Mouse (Mus musculus): ENCODE results near the gene Recql. TPM values are rescaled to one million over a fixed set of nuclear protein-coding genes. Genes with fewer than 3 reads are reported as not detected.

Gene Recql
- polyA plus RNA-seq, 1 experiment from 2014 or later: 44.7 TPM

DNA sequence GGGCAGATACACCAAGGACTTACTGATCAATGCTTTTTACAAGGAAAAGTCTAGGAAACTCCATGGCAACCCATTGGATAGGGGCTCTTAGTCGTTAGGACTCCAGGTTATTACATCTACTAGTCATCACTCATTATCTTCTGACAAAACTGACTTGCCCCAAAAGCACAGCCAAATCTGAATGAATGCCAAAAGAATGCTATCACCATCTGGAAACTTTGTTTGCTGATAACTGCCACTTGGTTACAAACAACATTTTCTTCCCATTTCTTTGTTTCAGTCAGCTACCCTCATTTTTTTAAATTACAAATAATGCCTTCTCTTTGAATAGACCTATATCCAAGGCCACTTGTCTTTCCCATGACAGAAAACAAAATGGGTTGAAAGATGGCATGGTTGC lies 57.7 kb downstream of the Recql start:
- no peak overlapping the region for H3K27ac ChIP-seq (ENCODE audit: low read depth, low read length)
- DNase-seq (ENCODE audit: low spot score): no peak
- H3K27me3 ChIP-seq (ENCODE audit: control insufficient read depth, insufficient read depth, low read length): no peaks in the 10 kb centered on the region
- no peaks in the 10 kb centered on the region for H3K4me1 ChIP-seq (replicated peaks; ENCODE audit: control insufficient read depth, insufficient read depth, low read length)
- 74% methylated on average over 1 of the region's 1 CpGs for WGBS
- no peak for ATAC-seq (replicated peaks; ENCODE audit: low FRiP score)
- no peak overlapping the region for H3K9ac ChIP-seq (ENCODE audit: low read length)
- no peaks in the 10 kb centered on the region for H3K9me3 ChIP-seq (ENCODE audit: control insufficient read depth, low read length)
- no peak overlapping the region for H3K4me3 ChIP-seq (ENCODE audit: low read depth, low read length)
- H3K36me3 ChIP-seq (ENCODE audit: control insufficient read depth, insufficient read depth, low read length): no peaks in the 10 kb centered on the region
- H3K4me2 ChIP-seq (ENCODE audit: low read depth, low read length, severe bottlenecking): no peak overlapping the region

GRCm38 (mm10) chr6:142326598-142326997 lies 60.3 kb downstream of the Recql start:
- Histone ChIP-seq H3K27ac (ENCODE audit: low read depth, low read length) (no peak overlapping the region), H3K4me3 (ENCODE audit: low read depth, low read length) (no peak overlapping the region), H3K4me2 (ENCODE audit: low read depth, low read length, severe bottlenecking) (no peak overlapping the region), H3K27me3 (ENCODE audit: control insufficient read depth, insufficient read depth, low read length) (no peaks in the 10 kb centered on the region), H3K9me3 (ENCODE audit: control insufficient read depth, low read length) (no peaks in the 10 kb centered on the region), H3K4me1 (replicated peaks; ENCODE audit: control insufficient read depth, insufficient read depth, low read length) (no peaks in the 10 kb centered on the region), H3K9ac (ENCODE audit: low read length) (no peak overlapping the region), H3K36me3 (ENCODE audit: control insufficient read depth, insufficient read depth, low read length) (no peaks in the 10 kb centered on the region)
- DNase-seq (ENCODE audit: low spot score): no peak
- 89% methylated on average over 3 of the region's 3 CpGs for WGBS
- no peak for ATAC-seq (replicated peaks; ENCODE audit: low FRiP score)

GRCm38 (mm10) chr6:142322881-142323280 lies 64.0 kb downstream of the Recql start, which contains the start of gene Slco1a5:
Slco1a5 (minus strand) TSS chr6:142322981.
- 8% methylated on average over 4 of the region's 4 CpGs for WGBS
- Histone ChIP-seq H3K9me3 (ENCODE audit: control insufficient read depth, low read length) (no peaks in the 10 kb centered on the region), H3K4me1 (replicated peaks; ENCODE audit: control insufficient read depth, insufficient read depth, low read length) (no peaks in the 10 kb centered on the region), H3K4me2 (ENCODE audit: low read depth, low read length, severe bottlenecking) (no peak within 1 kb of the TSS), H3K36me3 (ENCODE audit: control insufficient read depth, insufficient read depth, low read length) (no peaks in the 10 kb centered on the region), H3K27ac (ENCODE audit: low read depth, low read length) (no peak within 1 kb of the TSS), H3K27me3 (ENCODE audit: control insufficient read depth, insufficient read depth, low read length) (no peaks in the 10 kb centered on the region), H3K9ac (ENCODE audit: low read length) (no peak within 1 kb of the TSS), H3K4me3 (ENCODE audit: low read depth, low read length) (no peak within 1 kb of the TSS)
- ATAC-seq (replicated peaks; ENCODE audit: low FRiP score) (no peak), DNase-seq (ENCODE audit: low spot score) (no peak)

GRCm38 (mm10) chr6:142317106-142317505 lies 69.8 kb downstream of the Recql start:
- DNase-seq (ENCODE audit: low spot score) (no peak), ATAC-seq (replicated peaks; ENCODE audit: low FRiP score) (no peak)
- H3K27me3 ChIP-seq (ENCODE audit: control insufficient read depth, insufficient read depth, low read length): no peaks in the 10 kb centered on the region
- no peak overlapping the region for H3K9ac ChIP-seq (ENCODE audit: low read length)
- no peaks in the 10 kb centered on the region for H3K36me3 ChIP-seq (ENCODE audit: control insufficient read depth, insufficient read depth, low read length)
- H3K4me1 ChIP-seq (replicated peaks; ENCODE audit: control insufficient read depth, insufficient read depth, low read length): no peaks in the 10 kb centered on the region
- no peak overlapping the region for H3K4me2 ChIP-seq (ENCODE audit: low read depth, low read length, severe bottlenecking)
- H3K27ac ChIP-seq (ENCODE audit: low read depth, low read length): no peak overlapping the region
- no peak overlapping the region for H3K4me3 ChIP-seq (ENCODE audit: low read depth, low read length)
- H3K9me3 ChIP-seq (ENCODE audit: control insufficient read depth, low read length): no peaks in the 10 kb centered on the region

DNA sequence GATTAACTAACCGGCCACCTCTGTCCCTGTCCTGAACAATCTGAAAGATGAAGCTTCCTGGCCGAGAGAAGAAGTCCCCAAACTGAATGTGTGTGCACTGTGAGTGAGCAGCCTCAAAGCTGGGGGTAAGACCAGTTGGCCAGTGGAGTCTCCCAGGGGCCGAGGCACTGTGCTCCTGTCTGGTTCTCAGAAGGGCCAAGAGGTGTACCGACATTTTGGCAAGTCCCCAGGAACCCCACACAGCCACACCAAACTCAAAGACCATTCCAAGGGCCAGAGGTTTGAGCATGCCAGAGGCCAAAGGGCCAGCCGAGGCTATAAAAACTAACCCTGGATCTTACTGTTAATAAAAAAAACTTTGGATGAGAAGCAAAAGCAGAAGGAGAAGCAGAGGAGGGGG lies 72.6 kb downstream of the Recql start:
- Histone ChIP-seq H3K27ac (ENCODE audit: low read depth, low read length) (no peak overlapping the region), H3K4me2 (ENCODE audit: low read depth, low read length, severe bottlenecking) (no peak overlapping the region), H3K9me3 (ENCODE audit: control insufficient read depth, low read length) (peaks cover 4% of the 10 kb centered on the region; the same call in 1 of the 2 replicates), H3K36me3 (ENCODE audit: control insufficient read depth, insufficient read depth, low read length) (no peaks in the 10 kb centered on the region), H3K4me1 (replicated peaks; ENCODE audit: control insufficient read depth, insufficient read depth, low read length) (no peaks in the 10 kb centered on the region), H3K27me3 (ENCODE audit: control insufficient read depth, insufficient read depth, low read length) (no peaks in the 10 kb centered on the region), H3K4me3 (ENCODE audit: low read depth, low read length) (no peak overlapping the region), H3K9ac (ENCODE audit: low read length) (no peak overlapping the region)
- ATAC-seq (replicated peaks; ENCODE audit: low FRiP score) (no peak), DNase-seq (ENCODE audit: low spot score) (no peak)
- WGBS: 87% methylated on average over 5 of the region's 5 CpGs

- no peak overlapping the region for H3K9ac ChIP-seq (ENCODE audit: low read length)
- no peaks in the 10 kb centered on the region for H3K36me3 ChIP-seq (ENCODE audit: control insufficient read depth, insufficient read depth, low read length)
- no peaks in the 10 kb centered on the region for H3K4me1 ChIP-seq (replicated peaks; ENCODE audit: control insufficient read depth, insufficient read depth, low read length)
- no peak for DNase-seq (ENCODE audit: low spot score)
- ATAC-seq (replicated peaks; ENCODE audit: low FRiP score): no peak
- no peak overlapping the region for H3K4me2 ChIP-seq (ENCODE audit: low read depth, low read length, severe bottlenecking)
- H3K27me3 ChIP-seq (ENCODE audit: control insufficient read depth, insufficient read depth, low read length): no peaks in the 10 kb centered on the region
- no peak overlapping the region for H3K4me3 ChIP-seq (ENCODE audit: low read depth, low read length)
- peaks cover 4% of the 10 kb centered on the region; the same call in 1 of the 2 replicates for H3K9me3 ChIP-seq (ENCODE audit: control insufficient read depth, low read length)
- no peak overlapping the region for H3K27ac ChIP-seq (ENCODE audit: low read depth, low read length)
These were observed 81.8 kb downstream of the Recql start for GRCm38 (mm10) chr6:142305076-142305475.

Other genes starting within 250 kb of the Recql start
- gene Slco1a6, start 178.6 kb downstream of the Recql start, polyA plus RNA-seq (2014; fragmentation: Nextera tagmentation; extraction: Ambion mirVana): not detected in 2 replicates
- not detected in 2 replicates for gene Iapp, start 88.7 kb downstream of the Recql start, polyA plus RNA-seq (2014; fragmentation: Nextera tagmentation; extraction: Ambion mirVana)
- 0.20 and 0.41 TPM in 2 replicates for gene Slco1a5, start 64.1 kb downstream of the Recql start, polyA plus RNA-seq (2014; fragmentation: Nextera tagmentation; extraction: Ambion mirVana)
- 19.6 and 21.4 TPM in 2 replicates for gene Pyroxd1, start 41.4 kb downstream of the Recql start, polyA plus RNA-seq (2014; fragmentation: Nextera tagmentation; extraction: Ambion mirVana)
- 104 TPM in 2 replicates for gene Golt1b, start 134 bp upstream of the Recql start, polyA plus RNA-seq (2014; fragmentation: Nextera tagmentation; extraction: Ambion mirVana)
- gene Spx, start 26.4 kb upstream of the Recql start, polyA plus RNA-seq (2014; fragmentation: Nextera tagmentation; extraction: Ambion mirVana): 0.87 and 1.3 TPM in 2 replicates
- gene Gys2, start 86.0 kb upstream of the Recql start, polyA plus RNA-seq (2014; fragmentation: Nextera tagmentation; extraction: Ambion mirVana): not detected in 2 replicates
- gene Ldhb, start 120.9 kb upstream of the Recql start, polyA plus RNA-seq (2014; fragmentation: Nextera tagmentation; extraction: Ambion mirVana): 420 and 433 TPM in 2 replicates
- 4.0 and 5.5 TPM in 2 replicates for gene Kcnj8, start 184.5 kb upstream of the Recql start, polyA plus RNA-seq (2014; fragmentation: Nextera tagmentation; extraction: Ambion mirVana)